Mouse (Mus musculus) testis, adult 2 months (tissue): ENCODE results near the gene Ptpru. TPM values are rescaled to one million over a fixed set of nuclear protein-coding genes. Genes with fewer than 3 reads are reported as not detected.

ENCODE experiments used
- H3K27ac ChIP-seq: fragments of 200-500 bp; 2 replicates; pipeline ENCODE4 v1.5.1; 2012; ENCODE audit warnings: low read depth, low read length; ENCODE audit not compliant: control insufficient read depth, insufficient read depth
- H3K27me3 ChIP-seq: fragments of 200-500 bp; 2 replicates; pipeline ENCODE4 v1.6.1; 2012; ENCODE audit warnings: mild to moderate bottlenecking, low read length, moderate library complexity; ENCODE audit not compliant: control insufficient read depth, insufficient read depth
- H3K36me3 ChIP-seq: fragments of 200-500 bp; 2 replicates; pipeline ENCODE4 v1.6.1; 2012; ENCODE audit warnings: mild to moderate bottlenecking, low read length; ENCODE audit not compliant: control insufficient read depth, insufficient read depth
- H3K4me1 ChIP-seq: fragments of 200-500 bp; 2 replicates; pipeline ENCODE4 v1.6.1; 2012; ENCODE audit warnings: low read length; ENCODE audit not compliant: control insufficient read depth, insufficient read depth
- H3K4me3 ChIP-seq: fragments of 200-500 bp; 2 replicates; pipeline ENCODE4 v1.5.1; 2012; ENCODE audit warnings: low read depth, mild to moderate bottlenecking, low read length, moderate library complexity, mixed read lengths; ENCODE audit not compliant: control insufficient read depth
- CTCF ChIP-seq: fragments of 200-500 bp; IDR thresholded peaks from 2 replicates; pipeline ENCODE4 v1.5.1; 2012; ENCODE audit warnings: low read depth, mild to moderate bottlenecking, inconsistent platforms, low read length, moderate library complexity; ENCODE audit not compliant: control insufficient read depth, insufficient read depth, insufficient replicate concordance
- POLR2A ChIP-seq: fragments of 200-500 bp; IDR thresholded peaks from 2 replicates; pipeline ENCODE4 v1.6.1; 2012; ENCODE audit warnings: low read depth, mild to moderate bottlenecking, inconsistent platforms, low read length, moderate library complexity; ENCODE audit not compliant: control insufficient read depth
- polyA plus RNA-seq: library from polyadenylated mRNA; depleted of rRNA; stranded (reverse); fragments of >200 nt; gene quantifications from 2 replicates; pipeline ENCODE4 v1.2.3, GENCODE M21; 2012

Gene Ptpru
- polyA plus RNA-seq, 1 experiment: 2.5 TPM

- H3K4me1 ChIP-seq: peaks cover 6% of the 10 kb centered on the region
These were observed 6.5 kb downstream of the Ptpru start for GRCm38 (mm10) chr4:131831546-131832045.

GRCm38 (mm10) chr4:131829123-131829522 lies 9.0 kb downstream of the Ptpru start:
- Histone ChIP-seq H3K36me3 (no peaks in the 10 kb centered on the region), H3K27me3 (no peaks in the 10 kb centered on the region), H3K4me1 (no peaks in the 10 kb centered on the region), H3K4me3 (no peak overlapping the region), H3K27ac (no peak overlapping the region)
- TF ChIP-seq CTCF: no peak
- TF ChIP-seq POLR2A: no peak

More at GRCm38 (mm10) chr4:131831546-131832045, 6.5 kb downstream of the Ptpru start:
- H3K36me3 ChIP-seq: no peaks in the 10 kb centered on the region
- no peak for TF ChIP-seq CTCF
- TF ChIP-seq POLR2A: no peak
- H3K4me3 ChIP-seq: no peak overlapping the region
- H3K27me3 ChIP-seq: no peaks in the 10 kb centered on the region
- H3K27ac ChIP-seq: no peak overlapping the region

- H3K4me3 ChIP-seq: no peak overlapping the region
- no peaks in the 10 kb centered on the region for H3K36me3 ChIP-seq
- no peaks in the 10 kb centered on the region for H3K4me1 ChIP-seq
- H3K27ac ChIP-seq: no peak overlapping the region
- TF ChIP-seq CTCF: no peak
- no peaks in the 10 kb centered on the region for H3K27me3 ChIP-seq
These were observed 11.2 kb downstream of the Ptpru start for GRCm38 (mm10) chr4:131826905-131827304.

GRCm38 (mm10) chr4:131825830-131826229 lies 12.3 kb downstream of the Ptpru start:
- TF ChIP-seq POLR2A (no peak), CTCF (peak; percentile 86; the same call in 1 of the 2 replicates)
- H3K4me1 ChIP-seq: no peaks in the 10 kb centered on the region
- H3K4me3 ChIP-seq: no peak overlapping the region
- no peak overlapping the region for H3K27ac ChIP-seq
- H3K36me3 ChIP-seq: no peaks in the 10 kb centered on the region
- no peaks in the 10 kb centered on the region for H3K27me3 ChIP-seq

GRCm38 (mm10) chr4:131824939-131825338 lies 13.1 kb downstream of the Ptpru start:
- no peaks in the 10 kb centered on the region for H3K36me3 ChIP-seq
- TF ChIP-seq POLR2A: no peak
- TF ChIP-seq CTCF: no peak
- no peaks in the 10 kb centered on the region for H3K4me1 ChIP-seq
- H3K27ac ChIP-seq: no peak overlapping the region
- no peak overlapping the region for H3K4me3 ChIP-seq
- no peaks in the 10 kb centered on the region for H3K27me3 ChIP-seq

- Histone ChIP-seq H3K27me3 (no peaks in the 10 kb centered on the region), H3K4me3 (no peak overlapping the region), H3K27ac (no peak overlapping the region), H3K36me3 (no peaks in the 10 kb centered on the region), H3K4me1 (peaks cover 3% of the 10 kb centered on the region; the same call in 1 of the 2 replicates)
- no peak for TF ChIP-seq POLR2A
- TF ChIP-seq CTCF: no peak
These were observed 15.5 kb downstream of the Ptpru start for GRCm38 (mm10) chr4:131822583-131822982.

GRCm38 (mm10) chr4:131821161-131821731 lies 16.8 kb downstream of the Ptpru start:
- TF ChIP-seq POLR2A (no peak), CTCF (no peak)
- Histone ChIP-seq H3K27me3 (no peaks in the 10 kb centered on the region), H3K36me3 (no peaks in the 10 kb centered on the region), H3K4me3 (no peak overlapping the region), H3K4me1 (peaks cover 3% of the 10 kb centered on the region; the same call in 1 of the 2 replicates), H3K27ac (no peak overlapping the region)

- no peak overlapping the region for H3K27ac ChIP-seq
- no peaks in the 10 kb centered on the region for H3K36me3 ChIP-seq
- H3K4me3 ChIP-seq: no peak overlapping the region; the same call in 1 of the 2 replicates
- peaks cover 3% of the 10 kb centered on the region; the same call in 1 of the 2 replicates for H3K4me1 ChIP-seq
- H3K27me3 ChIP-seq: no peaks in the 10 kb centered on the region
- TF ChIP-seq CTCF (no peak), POLR2A (no peak)
These were observed 19.2 kb downstream of the Ptpru start for GRCm38 (mm10) chr4:131818926-131819325.
